In genomic region chr16:62873180-62873579, GRCm38 (mm10) we compare ENCODE assay signal across 25 mouse cellular contexts. TPM values are rescaled to one million over a fixed set of nuclear protein-coding genes. Genes with fewer than 3 reads are reported as not detected.
DNase-seq lines count a peak whose midpoint lies in the region; ATAC-seq and TF ChIP-seq lines count a peak whose summit lies in the region.
"Had no signal": no experiment of that assay in that cellular context is flagged by ENCODE, and none has a peak within 500 bp of the region (broad histone marks: within the 10 kb centered on the region; RNA-seq: fewer than 3 reads in every experiment).

No protein-coding gene starts in this region.

- TF ChIP-seq CTCF in hindbrain, postnatal 0 days (IDR thresholded peaks at IDR 0.05; ENCODE audit: low read depth) = no peak

- H3K36me3 ChIP-seq in kidney, embryonic 15.5 days = no peaks in the 10 kb centered on the region
- H3K36me3 ChIP-seq in neural tube, embryonic 11.5 days (ENCODE audit: control insufficient read depth, insufficient read depth, low read length) = no peaks in the 10 kb centered on the region
- H3K36me3 ChIP-seq in neural tube, embryonic 15.5 days = no peaks in the 10 kb centered on the region
- H3K36me3 ChIP-seq in hindbrain, postnatal 0 days (ENCODE audit: insufficient read depth, low read length) = no peaks in the 10 kb centered on the region
- H3K36me3 ChIP-seq: embryonic facial prominence, embryonic 10.5 days; heart, embryonic 15.5 days; hindbrain, embryonic 13.5 days had no signal

- no peaks in the 10 kb centered on the region for H3K27me3 ChIP-seq in kidney, embryonic 15.5 days
- no peaks in the 10 kb centered on the region for H3K27me3 ChIP-seq in neural tube, embryonic 11.5 days (ENCODE audit: control insufficient read depth, insufficient read depth, low read length)
- no peaks in the 10 kb centered on the region for H3K27me3 ChIP-seq in neural tube, embryonic 15.5 days (replicated peaks)
- no peaks in the 10 kb centered on the region for H3K27me3 ChIP-seq in hindbrain, postnatal 0 days (ENCODE audit: insufficient read depth, low read length)
- H3K27me3 ChIP-seq: forebrain, embryonic 13.5 days; heart, embryonic 15.5 days; hindbrain, embryonic 13.5 days had no signal

- no peaks in the 10 kb centered on the region for H3K9me3 ChIP-seq in kidney, embryonic 15.5 days (replicated peaks)
- 0 out of 2 replicates have a peak, but pooled peaks cover 3% of the 10 kb centered on the region for H3K9me3 ChIP-seq in neural tube, embryonic 11.5 days (ENCODE audit: control insufficient read depth, low read length)
- no peaks in the 10 kb centered on the region for H3K9me3 ChIP-seq in neural tube, embryonic 15.5 days (replicated peaks)
- no peaks in the 10 kb centered on the region for H3K9me3 ChIP-seq in hindbrain, postnatal 0 days (ENCODE audit: low read length)
- H3K9me3 ChIP-seq: embryonic facial prominence, embryonic 10.5 days; forebrain, embryonic 13.5 days; heart, embryonic 15.5 days; hindbrain, embryonic 13.5 days had no signal

- H3K27ac ChIP-seq in kidney, embryonic 15.5 days = peak overlapping the region; percentile 54; the same call in 1 of the 2 replicates
- no peak overlapping the region for H3K27ac ChIP-seq in neural tube, embryonic 11.5 days (ENCODE audit: low read depth, low read length)
- 0 out of 2 replicates have a peak overlapping the region, but pooled peaks have one; percentile 41 for H3K27ac ChIP-seq in neural tube, embryonic 15.5 days (replicated peaks)
- H3K27ac ChIP-seq in hindbrain, postnatal 0 days = no peak overlapping the region
- H3K27ac ChIP-seq: embryonic facial prominence, embryonic 10.5 days; forebrain, embryonic 13.5 days; heart, adult 2 months; heart, embryonic 15.5 days; hindbrain, embryonic 13.5 days had no signal

- H3K4me2 ChIP-seq in kidney, embryonic 15.5 days = no peak overlapping the region
- H3K4me2 ChIP-seq in neural tube, embryonic 11.5 days (ENCODE audit: low read depth) = no peak overlapping the region
- no peak overlapping the region for H3K4me2 ChIP-seq in neural tube, embryonic 15.5 days
- H3K4me2 ChIP-seq in hindbrain, postnatal 0 days (ENCODE audit: low read depth, low read length) = no peak overlapping the region
- H3K4me2 ChIP-seq: forebrain, embryonic 13.5 days; heart, embryonic 11.5 days; heart, embryonic 15.5 days; hindbrain, embryonic 13.5 days had no signal

- no peak overlapping the region for H3K4me3 ChIP-seq in kidney, embryonic 15.5 days (replicated peaks)
- no peak overlapping the region for H3K4me3 ChIP-seq in neural tube, embryonic 11.5 days (ENCODE audit: low read depth, low read length)
- H3K4me3 ChIP-seq in neural tube, embryonic 15.5 days (replicated peaks) = no peak overlapping the region
- no peak overlapping the region for H3K4me3 ChIP-seq in hindbrain, postnatal 0 days (ENCODE audit: low read length)
- H3K4me3 ChIP-seq: embryonic facial prominence, embryonic 10.5 days; forebrain, embryonic 13.5 days; heart, adult 2 months; heart, embryonic 15.5 days; hindbrain, embryonic 13.5 days had no signal

- WGBS in kidney, embryonic 15.5 days = 7% methylated on average over 4 of the region's 4 CpGs
- 8% methylated on average over 4 of the region's 4 CpGs for WGBS in neural tube, embryonic 11.5 days
- WGBS in neural tube, embryonic 15.5 days = 4% methylated on average over 4 of the region's 4 CpGs
- 53% methylated on average over 4 of the region's 4 CpGs for WGBS in hindbrain, postnatal 0 days

- ATAC-seq in kidney, embryonic 15.5 days (replicated peaks; ENCODE audit: low FRiP score) = peak; percentile 89
- peak; percentile 60 for ATAC-seq in neural tube, embryonic 11.5 days (ENCODE audit: insufficient read depth, low FRiP score, low TSS enrichment)
- ATAC-seq in neural tube, embryonic 15.5 days (ENCODE audit: low FRiP score) = peak; percentile 53; the same call in 1 of the 2 replicates
- ATAC-seq in hindbrain, postnatal 0 days = no peak
- ATAC-seq: forebrain, embryonic 13.5 days; forebrain, postnatal 0 days had no signal

- H3K4me1 ChIP-seq in kidney, embryonic 15.5 days = peaks cover 16% of the 10 kb centered on the region
- H3K4me1 ChIP-seq in neural tube, embryonic 11.5 days (ENCODE audit: control insufficient read depth, insufficient read depth, low read length) = no peaks in the 10 kb centered on the region
- peaks cover 5% of the 10 kb centered on the region; the same call in 1 of the 2 replicates for H3K4me1 ChIP-seq in neural tube, embryonic 15.5 days
- H3K4me1 ChIP-seq in hindbrain, postnatal 0 days (ENCODE audit: insufficient read depth, low read length) = no peaks in the 10 kb centered on the region
- H3K4me1 ChIP-seq: forebrain, embryonic 13.5 days; heart, embryonic 15.5 days had no signal

- DNase-seq in kidney, postnatal 14 days = no peak
- DNase-seq in neural tube, embryonic 11.5 days (ENCODE audit: low spot score) = no peak
- no peak for DNase-seq in neural tube, embryonic 10.5 days (ENCODE audit: extremely low spot score, low spot score)
- DNase-seq in mesoderm, embryonic 11.5 days (ENCODE audit: low read depth, low spot score) = peak; percentile 37
- DNase-seq in hindbrain, postnatal 0 days (ENCODE audit: low spot score) = no peak
- no peak for DNase-seq in cerebellum, postnatal 4 days (ENCODE audit: low spot score in 2 of 2)
- DNase-seq: adrenal gland, postnatal 10 days; cerebellum, adult 11-12 months; cerebellum, adult 9-10 months; cerebellum, postnatal 36 days; forebrain, postnatal 0 days; gastrocnemius, postnatal 14 days; heart, adult 2 months; heart, postnatal 14 days had no signal

- H3K9ac ChIP-seq in kidney, embryonic 15.5 days = no peak overlapping the region
- no peak overlapping the region for H3K9ac ChIP-seq in neural tube, embryonic 11.5 days (ENCODE audit: low read length)
- H3K9ac ChIP-seq in neural tube, embryonic 15.5 days (replicated peaks) = no peak overlapping the region
- H3K9ac ChIP-seq in hindbrain, postnatal 0 days (replicated peaks; ENCODE audit: low read length) = no peak overlapping the region
- H3K9ac ChIP-seq: forebrain, embryonic 13.5 days; forebrain, postnatal 0 days; heart, embryonic 15.5 days; hindbrain, embryonic 13.5 days had no signal

RNA-seq across cellular contexts. Expression of gene Pros1, which starts 19.1 kb away (rescaled TPM):
- 32.0 and 32.4 TPM in 2 replicates for polyA plus RNA-seq in kidney, embryonic 15.5 days (2015; fragmentation: Nextera tagmentation; extraction: Ambion mirVana)
- polyA plus RNA-seq in neural tube, embryonic 11.5 days (2014; fragmentation: Nextera tagmentation; extraction: Ambion mirVana) = 24.9 and 27.3 TPM in 2 replicates
- 13.9 and 20.3 TPM in 2 replicates for polyA plus RNA-seq in neural tube, embryonic 15.5 days (2015; fragmentation: Nextera tagmentation; extraction: Ambion mirVana)
- total RNA-seq in hindbrain, postnatal 0 days (2014; rRNA removed) = 6.5 and 8.0 TPM in 2 replicates
- polyA plus RNA-seq in hindbrain, postnatal 0 days (2015; fragmentation: Nextera tagmentation; extraction: Ambion mirVana) = 10.6 and 11.8 TPM in 2 replicates

RNA-seq across cellular contexts. Expression of gene Arl13b, which starts 26.3 kb away (rescaled TPM):
- polyA plus RNA-seq in kidney, embryonic 15.5 days (2015; fragmentation: Nextera tagmentation; extraction: Ambion mirVana) = 17.1 and 19.8 TPM in 2 replicates
- 17.2 and 21.6 TPM in 2 replicates for polyA plus RNA-seq in neural tube, embryonic 11.5 days (2014; fragmentation: Nextera tagmentation; extraction: Ambion mirVana)
- 19.4 and 20.6 TPM in 2 replicates for polyA plus RNA-seq in neural tube, embryonic 15.5 days (2015; fragmentation: Nextera tagmentation; extraction: Ambion mirVana)
- 7.0 and 11.2 TPM in 2 replicates for total RNA-seq in hindbrain, postnatal 0 days (2014; rRNA removed)
- polyA plus RNA-seq in hindbrain, postnatal 0 days (2015; fragmentation: Nextera tagmentation; extraction: Ambion mirVana) = 12.3 TPM in 2 replicates

RNA-seq across cellular contexts. Expression of gene Stx19, which starts 58.7 kb away (rescaled TPM):
- polyA plus RNA-seq in kidney, embryonic 15.5 days (2015; fragmentation: Nextera tagmentation; extraction: Ambion mirVana) = 0.40 and 0.48 TPM in 2 replicates
- polyA plus RNA-seq in neural tube, embryonic 11.5 days (2014; fragmentation: Nextera tagmentation; extraction: Ambion mirVana) = 0.19 and 0.32 TPM in 2 replicates
- 0.37 and 0.52 TPM in 2 replicates for polyA plus RNA-seq in neural tube, embryonic 15.5 days (2015; fragmentation: Nextera tagmentation; extraction: Ambion mirVana)
- total RNA-seq in hindbrain, postnatal 0 days (2014; rRNA removed) = not detected in 2 replicates
- 0.16 TPM in 2 replicates for polyA plus RNA-seq in hindbrain, postnatal 0 days (2015; fragmentation: Nextera tagmentation; extraction: Ambion mirVana)
- total RNA-seq: adrenal gland, postnatal 10 days; adrenal gland, postnatal 4 days; ES-E14; gastrocnemius, adult 18-20 months; gastrocnemius, postnatal 14 days; heart, adult 2 months; heart, postnatal 14 days; hematopoietic stem cell, adult 5-6 weeks had no signal

Comparison
In these comparisons a context has a peak if more than half of its experiments do, and no peak if none do; other contexts are left out.
1. H3K27ac ChIP-seq: peak in kidney, embryonic 15.5 days (single experiment) and neural tube, embryonic 15.5 days (single experiment); none in neural tube, embryonic 11.5 days (single experiment) and hindbrain, postnatal 0 days (single experiment).